Mouse (Mus musculus) ES-E14 (cell line): ENCODE results near the gene Foxo3.

Experiments
- HCFC1 ChIP-seq: IDR thresholded peaks from 2 replicates; pipeline ENCODE4 v1.6.1; 2012; ENCODE audit warnings: low read length, inconsistent platforms, borderline replicate concordance; ENCODE audit not compliant: insufficient read depth
- MAFK ChIP-seq: IDR thresholded peaks from 2 replicates; pipeline ENCODE4 v1.6.1; 2014; ENCODE audit warnings: mild to moderate bottlenecking, low read depth, low read length, inconsistent platforms; ENCODE audit not compliant: insufficient read depth
- ZC3H11A ChIP-seq: IDR thresholded peaks from 2 replicates; pipeline ENCODE4 v1.6.1; 2012; ENCODE audit warnings: low read depth, mild to moderate bottlenecking, inconsistent platforms, low read length, borderline replicate concordance
- ZNF384 ChIP-seq: IDR thresholded peaks from 2 replicates; pipeline ENCODE4 v1.6.1; 2012; ENCODE audit warnings: low read depth, low read length, inconsistent platforms

DNA sequence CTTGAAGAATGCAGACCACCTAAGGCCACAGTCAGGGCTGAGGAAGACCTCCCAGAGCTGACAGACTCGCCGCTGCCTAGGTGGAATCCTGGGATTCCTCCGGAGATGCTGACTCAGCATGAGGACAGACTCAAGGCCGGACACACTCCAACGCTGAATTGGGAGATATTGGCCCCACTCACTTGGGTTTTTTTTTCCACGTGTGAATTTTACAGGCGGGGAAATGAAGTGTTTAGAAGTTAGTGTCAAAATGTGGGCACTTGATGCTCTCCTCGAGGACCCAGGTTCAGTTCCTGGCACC is 32.1 kb upstream of the Foxo3 start:
- TF ChIP-seq ZNF384, result no peak
- no peak for TF ChIP-seq HCFC1
- TF ChIP-seq MAFK, result peak; percentile 98
- TF ChIP-seq ZC3H11A, result no peak
